Mouse (Mus musculus) neural tube, embryonic 10.5 days (tissue): Measurements from ENCODE around the gene Kat5.

Experiments
- DNase-seq: peaks from one replicate; pipeline ENCODE4 v3.0.0-alpha.2; 2017; ENCODE audit warnings: low spot score; ENCODE audit errors: extremely low spot score

Gene Kat5

GRCm38 (mm10) chr19:5572331-5573125 is 37.5 kb downstream of the Kat5 start:
- DNase-seq: no peak

- no peak for DNase-seq
Measured at GRCm38 (mm10) chr19:5571831-5572230, 38.2 kb downstream of the Kat5 start.

GRCm38 (mm10) chr19:5570353-5571246 is 39.4 kb downstream of the Kat5 start:
- DNase-seq: no peak

GRCm38 (mm10) chr19:5569521-5569920 is 40.5 kb downstream of the Kat5 start:
- DNase-seq: no peak

GRCm38 (mm10) chr19:5568470-5569140 is 41.4 kb downstream of the Kat5 start:
- DNase-seq: peak; percentile 88

GRCm38 (mm10) chr19:5567534-5568469 is 42.2 kb downstream of the Kat5 start, which contains the start of gene Ap5b1:
TSS of gene Ap5b1 (plus strand) at chr19:5568025.
- peak; percentile 95 for DNase-seq

- DNase-seq: no peak
Measured at GRCm38 (mm10) chr19:5567180-5567533, 42.9 kb downstream of the Kat5 start.

GRCm38 (mm10) chr19:5566316-5566715 is 43.7 kb downstream of the Kat5 start:
- no peak for DNase-seq

- DNase-seq: no peak
Measured at GRCm38 (mm10) chr19:5562776-5563175, 47.3 kb downstream of the Kat5 start.

GRCm38 (mm10) chr19:5561886-5562285 is 48.2 kb downstream of the Kat5 start:
- no peak for DNase-seq

- DNase-seq: peak; percentile 32
Measured at GRCm38 (mm10) chr19:5561252-5561790, 48.7 kb downstream of the Kat5 start.

- peak; percentile 52 for DNase-seq
Measured at GRCm38 (mm10) chr19:5560457-5561041, 49.5 kb downstream of the Kat5 start, which contains the start of gene Ovol1. TSS of gene Ovol1 (minus strand) at chr19:5560646.

GRCm38 (mm10) chr19:5559631-5560456 is 50.2 kb downstream of the Kat5 start:
- DNase-seq: peak; percentile 49

GRCm38 (mm10) chr19:5559229-5559628 is 50.8 kb downstream of the Kat5 start:
- DNase-seq: no peak

GRCm38 (mm10) chr19:5558770-5559169 is 51.3 kb downstream of the Kat5 start:
- DNase-seq: no peak

- no peak for DNase-seq
Measured at GRCm38 (mm10) chr19:5558169-5558568, 51.9 kb downstream of the Kat5 start.

- no peak for DNase-seq
Measured at GRCm38 (mm10) chr19:5554212-5554611, 55.8 kb downstream of the Kat5 start.

GRCm38 (mm10) chr19:5553802-5554201 is 56.2 kb downstream of the Kat5 start:
- no peak for DNase-seq
